Mouse (Mus musculus) ES-E14 (cell line): ENCODE results near the gene Lrrc10b. TPM values are rescaled to one million over a fixed set of nuclear protein-coding genes. Genes with fewer than 3 reads are reported as not detected.

ENCODE experiments used
- DNase-seq: peaks from one replicate; pipeline ENCODE4 v3.0.0-alpha.2; 2013; ENCODE audit warnings: low read depth, low spot score
- H3K27ac ChIP-seq: 2 replicates; pipeline ENCODE4 v1.5.1; 2012; ENCODE audit warnings: low read depth, mild to moderate bottlenecking, low read length, moderate library complexity, mixed read lengths; ENCODE audit not compliant: poor library complexity, insufficient read depth, severe bottlenecking
- H3K36me3 ChIP-seq: 2 replicates; pipeline ENCODE4 v1.6.1; 2012; ENCODE audit warnings: mild to moderate bottlenecking, low read length, moderate library complexity, mixed read lengths; ENCODE audit not compliant: control insufficient read depth, poor library complexity, insufficient read depth, severe bottlenecking
- H3K4me1 ChIP-seq, 2 experiments: fragments of 150-350 bp in 1 of 2; sonication (generic) in 1 of 2; 2 replicates each; pipeline ENCODE4 v1.6.1; 2012; ENCODE audit warnings: low read length in 2 of 2, mild to moderate bottlenecking in 1 of 2, mixed read lengths in 1 of 2; ENCODE audit not compliant: control insufficient read depth in 2 of 2, insufficient read depth in 2 of 2, poor library complexity in 1 of 2
- H3K4me3 ChIP-seq, 2 experiments: fragments of 150-350 bp in 1 of 2; sonication (generic) in 1 of 2; 2 replicates each; pipeline ENCODE4 v1.5.1; 2012; ENCODE audit warnings: low read length in 2 of 2, low read depth in 1 of 2, mild to moderate bottlenecking in 1 of 2, mixed read lengths in 1 of 2; ENCODE audit not compliant: insufficient read depth in 1 of 2, poor library complexity in 1 of 2, severe bottlenecking in 1 of 2
- H3K9ac ChIP-seq: 2 replicates; pipeline ENCODE4 v1.6.1; 2012; ENCODE audit warnings: low read depth, mild to moderate bottlenecking, low read length, mixed read lengths; ENCODE audit not compliant: poor library complexity, insufficient read depth, severe bottlenecking
- H3K9me3 ChIP-seq: fragments of 150-350 bp; sonication (generic); 2 replicates; pipeline ENCODE4 v1.6.1; 2012; ENCODE audit warnings: low read depth, mild to moderate bottlenecking, low read length; ENCODE audit not compliant: control insufficient read depth, insufficient read depth
- CHD2 ChIP-seq: IDR thresholded peaks from 2 replicates; pipeline ENCODE4 v1.6.1; 2014; ENCODE audit warnings: mild to moderate bottlenecking, low read depth, low read length, inconsistent platforms
- HCFC1 ChIP-seq: IDR thresholded peaks from 2 replicates; pipeline ENCODE4 v1.6.1; 2012; ENCODE audit warnings: low read length, inconsistent platforms, borderline replicate concordance; ENCODE audit not compliant: insufficient read depth
- MAFK ChIP-seq: IDR thresholded peaks from 2 replicates; pipeline ENCODE4 v1.6.1; 2014; ENCODE audit warnings: mild to moderate bottlenecking, low read depth, low read length, inconsistent platforms; ENCODE audit not compliant: insufficient read depth
- ZC3H11A ChIP-seq: IDR thresholded peaks from 2 replicates; pipeline ENCODE4 v1.6.1; 2012; ENCODE audit warnings: low read depth, mild to moderate bottlenecking, inconsistent platforms, low read length, borderline replicate concordance
- ZNF384 ChIP-seq: IDR thresholded peaks from 2 replicates; pipeline ENCODE4 v1.6.1; 2012; ENCODE audit warnings: low read depth, low read length, inconsistent platforms
- in situ Hi-C, 2 experiments: fragments of 600-800 bp; cut with MboI; formaldehyde crosslinking; loops; one replicate each; pipeline ENCODE4 v1.15.1; 2025; ENCODE audit warnings: low sequenced_read_pairs in 2 of 2, inconsistent platforms in 1 of 2; ENCODE audit not compliant: unreplicated experiment in 2 of 2
- total RNA-seq: library from RNA; depleted of rRNA; stranded (reverse); fragments of 300-350 nt; gene quantifications from 2 replicates; pipeline ENCODE4 v1.2.3, GENCODE M21; 2012

Gene Lrrc10b
- total RNA-seq, 1 experiment = 0.27 TPM

DNA sequence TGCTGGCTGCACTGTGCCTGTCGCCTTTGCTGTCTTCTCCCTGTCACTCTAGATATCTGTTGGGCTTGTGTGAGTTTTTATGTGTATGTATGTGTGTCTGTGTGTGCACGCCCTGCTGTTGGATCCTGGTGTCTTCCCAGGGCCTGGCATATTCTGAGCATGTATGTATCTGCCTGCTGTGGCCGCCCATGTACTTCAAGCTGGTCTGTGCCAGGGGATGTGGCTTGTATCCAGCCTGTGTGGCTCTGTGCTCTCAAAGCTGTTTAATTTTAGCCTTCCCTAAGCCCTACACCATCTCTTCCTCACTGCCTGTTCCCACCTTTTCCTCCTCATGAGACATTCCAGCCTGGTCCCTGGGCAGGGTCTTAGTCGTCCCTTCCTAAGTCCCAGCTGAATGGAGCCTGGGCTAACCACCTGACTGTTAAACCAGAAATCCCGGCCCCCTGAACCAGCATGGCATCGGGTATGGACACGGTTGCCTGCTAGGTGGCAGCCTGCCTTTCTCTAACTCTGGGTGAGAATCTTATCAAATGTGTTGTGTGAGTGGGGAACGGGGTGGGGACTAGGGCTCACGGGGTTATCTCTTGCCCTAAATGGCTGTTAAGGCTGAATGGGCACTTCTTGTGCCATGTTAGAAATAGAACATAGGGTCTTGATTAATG is 23.3 kb downstream of the Lrrc10b start:
- TF ChIP-seq CHD2 = no peak
- TF ChIP-seq ZNF384 = no peak
- TF ChIP-seq ZC3H11A = no peak
- TF ChIP-seq MAFK = no peak
- no peak for TF ChIP-seq HCFC1
- Histone ChIP-seq H3K4me3 (no peak overlapping the region), H3K9ac (no peak overlapping the region), H3K27ac (no peak overlapping the region), H3K9me3 (no peaks in the 10 kb centered on the region), H3K36me3 (no peaks in the 10 kb centered on the region), H3K4me1 (no peaks in the 10 kb centered on the region; a peak in 1 of 4 replicates)
- in situ Hi-C loops = no loop called here
- DNase-seq = no peak

DNA sequence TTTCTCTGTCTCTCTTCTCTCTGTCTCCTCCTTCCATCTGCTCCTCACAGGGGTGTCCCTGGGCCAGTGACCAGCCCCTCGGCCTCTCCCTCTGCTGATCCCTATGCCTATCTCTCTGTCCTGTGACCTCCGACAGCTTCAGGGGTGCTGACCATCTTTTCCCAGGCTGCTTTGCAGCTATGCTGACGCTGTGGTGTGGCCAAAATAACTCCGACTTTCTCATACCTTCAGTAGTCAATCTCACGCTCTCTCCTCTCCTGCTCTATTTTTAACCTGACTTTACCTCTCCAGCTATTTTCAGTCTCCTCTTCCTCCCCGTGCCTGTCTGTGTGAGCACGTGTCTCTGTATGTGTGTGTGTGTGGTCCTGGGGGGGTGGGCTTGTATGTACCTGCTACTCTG is 24.0 kb downstream of the Lrrc10b start:
- no peak overlapping the region for H3K4me3 ChIP-seq
- in situ Hi-C loops = no loop called here
- H3K9me3 ChIP-seq = no peaks in the 10 kb centered on the region
- no peak overlapping the region for H3K9ac ChIP-seq
- H3K36me3 ChIP-seq = no peaks in the 10 kb centered on the region
- H3K4me1 ChIP-seq = no peaks in the 10 kb centered on the region; a peak in 1 of 4 replicates
- no peak for DNase-seq
- TF ChIP-seq ZNF384 (no peak), MAFK (no peak), ZC3H11A (no peak), HCFC1 (no peak), CHD2 (no peak)
- H3K27ac ChIP-seq = no peak overlapping the region

DNA sequence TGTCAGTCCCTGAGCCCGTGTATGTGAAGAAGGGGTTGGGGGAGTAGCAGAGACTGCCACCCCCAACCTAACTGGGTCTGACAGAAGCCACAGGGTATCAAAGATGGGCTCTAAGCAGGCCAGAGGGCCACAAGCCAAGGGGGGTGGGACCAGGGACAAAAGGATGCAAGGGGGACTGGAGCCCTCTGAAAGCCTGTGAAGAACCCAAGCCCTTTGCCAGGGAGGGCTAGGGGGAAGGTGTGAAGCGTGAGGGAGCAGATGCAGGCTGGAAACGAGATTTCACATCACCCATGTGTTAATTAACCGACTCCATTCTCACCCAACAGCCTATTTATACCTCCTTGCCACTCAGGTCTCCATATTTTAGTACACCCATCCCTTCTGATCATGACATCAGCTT is 25.4 kb downstream of the Lrrc10b start:
- Histone ChIP-seq H3K9me3 (no peaks in the 10 kb centered on the region), H3K4me1 (no peaks in the 10 kb centered on the region; a peak in 1 of 4 replicates), H3K36me3 (no peaks in the 10 kb centered on the region), H3K27ac (no peak overlapping the region), H3K9ac (no peak overlapping the region), H3K4me3 (no peak overlapping the region)
- in situ Hi-C loops = no loop called here
- no peak for DNase-seq
- TF ChIP-seq HCFC1 (no peak), CHD2 (no peak), ZNF384 (no peak)

DNA sequence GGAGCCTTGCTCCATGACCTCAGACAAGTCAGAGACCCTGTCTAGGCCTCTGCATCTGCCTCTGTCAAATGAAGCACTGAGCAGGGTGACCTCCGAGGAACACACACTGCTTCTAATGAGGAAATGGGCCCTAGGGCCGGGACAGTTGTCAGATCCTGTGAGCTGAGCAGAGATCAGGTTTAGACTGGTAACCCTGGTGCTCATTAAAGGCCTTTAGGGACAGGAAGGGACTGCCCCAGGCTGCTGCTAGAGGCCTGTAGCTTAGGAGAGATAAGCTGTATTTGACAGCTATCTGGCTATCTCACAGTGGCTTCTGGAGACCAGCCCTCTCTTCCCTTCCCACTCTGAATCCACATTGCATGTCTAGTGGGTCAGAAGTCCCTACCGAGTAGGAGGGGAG is 25.9 kb downstream of the Lrrc10b start:
- Histone ChIP-seq H3K4me3 (no peak overlapping the region), H3K9me3 (no peaks in the 10 kb centered on the region), H3K9ac (no peak overlapping the region), H3K4me1 (no peaks in the 10 kb centered on the region; a peak in 1 of 4 replicates), H3K36me3 (no peaks in the 10 kb centered on the region), H3K27ac (no peak overlapping the region)
- TF ChIP-seq CHD2 (no peak), ZC3H11A (no peak), HCFC1 (no peak), ZNF384 (no peak), MAFK (no peak)
- no peak for DNase-seq
- in situ Hi-C loops = no loop called here

DNA sequence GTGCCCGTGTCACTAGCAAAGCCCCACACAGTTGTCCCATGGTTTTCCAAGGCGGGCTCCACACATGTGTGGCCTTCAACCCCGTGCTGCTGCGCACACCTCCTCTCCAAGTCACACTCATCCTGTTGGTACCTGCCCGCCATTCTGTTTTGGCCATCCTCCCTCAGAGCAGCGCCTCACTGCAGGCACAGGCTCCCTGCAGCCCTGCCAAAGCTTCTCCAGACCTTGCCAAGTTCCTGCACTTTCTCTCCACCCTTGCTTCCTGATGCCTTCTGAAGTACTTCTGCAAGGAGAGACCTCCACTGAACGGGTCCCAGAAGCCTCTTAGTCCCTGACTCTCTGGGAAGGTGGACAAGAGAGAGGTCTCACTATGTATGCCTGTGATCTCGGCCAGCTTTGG is 27.9 kb downstream of the Lrrc10b start:
- Histone ChIP-seq H3K4me3 (no peak overlapping the region), H3K9me3 (no peaks in the 10 kb centered on the region), H3K36me3 (no peaks in the 10 kb centered on the region), H3K9ac (no peak overlapping the region), H3K27ac (no peak overlapping the region), H3K4me1 (no peaks in the 10 kb centered on the region; a peak in 1 of 4 replicates)
- in situ Hi-C loops = no loop called here
- no peak for DNase-seq
- TF ChIP-seq MAFK (no peak), HCFC1 (no peak), ZC3H11A (no peak), CHD2 (no peak), ZNF384 (no peak)
